Mouse (Mus musculus): ENCODE measurements around the gene Nostrin.

Gene Nostrin

DNA sequence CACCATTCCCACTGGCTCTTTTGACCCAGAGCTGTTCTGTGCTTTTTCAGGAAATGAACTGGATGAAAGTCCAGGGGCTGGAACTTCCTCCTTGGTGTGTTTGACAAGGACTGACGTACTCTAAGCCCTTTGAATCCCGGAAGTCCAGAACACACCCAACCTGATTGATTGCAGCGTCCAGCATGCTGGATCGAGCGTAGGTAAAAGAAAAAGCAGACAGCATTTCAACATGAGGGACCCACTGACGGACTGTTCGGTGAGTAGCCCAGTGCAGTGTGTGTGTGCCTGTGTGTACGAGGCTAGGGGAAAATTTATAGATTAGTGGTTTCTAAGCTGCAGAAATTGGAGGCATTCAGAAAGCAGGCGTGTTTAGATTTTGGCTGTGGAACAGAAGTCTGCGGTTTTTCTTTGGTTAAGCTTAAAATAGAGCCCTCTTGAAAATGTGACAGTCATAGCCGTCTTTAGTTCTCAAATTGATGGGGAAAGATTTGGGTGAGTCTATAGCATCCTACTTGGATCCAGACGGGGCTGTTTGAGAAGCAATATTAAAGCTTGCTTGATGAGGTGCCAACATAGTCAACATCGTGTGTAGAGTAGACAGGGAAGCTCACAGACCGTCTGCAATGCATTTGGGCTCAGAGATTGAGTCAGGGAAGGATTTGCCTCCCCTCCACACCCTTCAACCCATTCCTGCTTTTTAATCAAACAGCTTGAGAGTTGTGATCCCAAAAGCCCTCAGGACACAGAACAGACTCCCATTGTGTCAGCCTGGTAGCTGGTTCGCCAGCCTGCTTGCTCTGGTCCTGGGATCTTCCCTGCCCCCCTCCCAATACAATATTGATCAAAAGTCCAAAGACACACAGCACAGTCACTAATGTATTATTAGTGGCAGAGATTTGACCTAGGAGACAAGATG is at the start of gene Nostrin:
Gene Nostrin, plus strand, starts transcription at position 140 of the 916 bp plus-strand sequence.
- no peak for DNase-seq (ENCODE audit: low read depth, low spot score)

GRCm38 (mm10) chr2:69086505-69087260 is 48.9 kb upstream of the Nostrin start:
- no peak for DNase-seq (ENCODE audit: low read depth, low spot score)

DNA sequence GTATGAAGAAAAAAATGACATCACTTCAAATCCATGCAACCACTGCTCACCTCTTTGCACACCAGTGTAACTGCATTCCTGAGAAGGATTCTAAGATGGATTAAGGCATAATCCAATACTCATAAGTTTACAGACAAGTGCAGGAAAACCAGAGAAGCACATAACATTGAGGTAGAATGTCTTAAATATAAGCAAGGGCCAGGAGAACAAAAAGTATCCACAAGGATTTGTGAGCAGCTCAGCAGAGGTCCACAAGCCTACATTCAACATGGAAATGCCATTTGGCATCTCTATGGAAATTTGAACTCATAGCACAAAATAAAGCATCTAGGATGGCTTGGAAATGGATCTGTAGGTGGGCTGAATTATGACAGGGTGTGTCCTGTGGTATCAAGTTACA is 39.8 kb upstream of the Nostrin start:
- no peak for DNase-seq (ENCODE audit: low read depth, low spot score)

DNA sequence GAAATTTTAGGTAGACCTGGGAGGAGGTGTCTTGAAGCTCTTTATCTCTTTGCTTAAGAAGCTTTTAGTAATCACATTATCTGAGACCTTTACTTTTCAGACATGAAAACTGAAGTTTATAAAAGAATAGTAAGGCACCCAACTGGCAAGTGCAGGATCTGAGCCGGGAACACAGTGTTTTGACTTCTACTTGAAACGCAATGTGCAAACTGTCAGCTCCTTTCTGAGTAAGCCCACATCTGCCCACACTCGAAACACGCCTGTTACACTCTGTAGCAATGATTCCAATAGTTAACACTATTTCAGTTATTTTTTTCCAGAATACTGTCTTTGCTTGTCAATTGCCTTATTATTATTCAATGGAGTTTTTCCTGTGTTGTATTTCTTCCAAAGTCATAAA is 38.8 kb upstream of the Nostrin start:
- no peak for DNase-seq (ENCODE audit: low read depth, low spot score)

- DNase-seq (ENCODE audit: low read depth, low spot score), result no peak
These were observed 38.1 kb upstream of the Nostrin start for GRCm38 (mm10) chr2:69097526-69097925.

GRCm38 (mm10) chr2:69098701-69099100 is 36.9 kb upstream of the Nostrin start:
- no peak for DNase-seq (ENCODE audit: low read depth, low spot score)

GRCm38 (mm10) chr2:69099147-69099546 is 36.5 kb upstream of the Nostrin start:
- DNase-seq (ENCODE audit: low read depth, low spot score), result no peak

- DNase-seq (ENCODE audit: low read depth, low spot score), result peak; percentile 14
These were observed 34.9 kb upstream of the Nostrin start for GRCm38 (mm10) chr2:69100706-69101105.

GRCm38 (mm10) chr2:69103526-69103925 is 32.1 kb upstream of the Nostrin start:
- no peak for DNase-seq (ENCODE audit: low read depth, low spot score)

DNA sequence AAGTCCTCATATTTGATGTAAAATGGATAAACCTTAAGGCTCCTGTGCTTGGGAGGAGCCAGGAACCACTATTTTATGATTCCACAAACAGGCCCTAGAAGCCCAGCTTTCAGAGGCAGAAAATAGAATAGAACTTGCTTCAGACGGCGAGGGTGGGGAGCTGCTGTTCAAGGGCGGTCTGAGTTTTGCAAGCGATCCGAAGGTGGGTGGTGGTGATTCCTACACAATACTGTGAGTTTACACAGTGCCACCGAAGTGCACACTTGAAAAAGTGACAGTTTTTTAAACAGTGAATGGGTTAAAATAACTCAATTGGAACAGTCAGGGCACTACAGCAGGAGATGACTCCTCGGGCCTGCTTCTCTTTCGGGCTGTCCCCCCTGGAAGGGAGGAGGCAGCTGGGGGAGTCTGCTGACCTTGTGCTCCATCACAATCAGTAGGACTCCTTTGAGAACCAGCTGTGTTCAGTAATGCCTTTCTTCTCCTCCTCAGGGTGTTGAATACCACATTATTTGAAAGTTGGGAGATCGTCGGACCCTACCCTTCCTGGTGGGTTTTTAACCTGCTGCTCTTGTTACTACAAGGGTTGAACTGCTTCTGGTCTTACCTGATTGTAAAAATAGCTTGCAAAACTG is 31.0 kb upstream of the Nostrin start:
- no peak for DNase-seq (ENCODE audit: low read depth, low spot score)

DNA sequence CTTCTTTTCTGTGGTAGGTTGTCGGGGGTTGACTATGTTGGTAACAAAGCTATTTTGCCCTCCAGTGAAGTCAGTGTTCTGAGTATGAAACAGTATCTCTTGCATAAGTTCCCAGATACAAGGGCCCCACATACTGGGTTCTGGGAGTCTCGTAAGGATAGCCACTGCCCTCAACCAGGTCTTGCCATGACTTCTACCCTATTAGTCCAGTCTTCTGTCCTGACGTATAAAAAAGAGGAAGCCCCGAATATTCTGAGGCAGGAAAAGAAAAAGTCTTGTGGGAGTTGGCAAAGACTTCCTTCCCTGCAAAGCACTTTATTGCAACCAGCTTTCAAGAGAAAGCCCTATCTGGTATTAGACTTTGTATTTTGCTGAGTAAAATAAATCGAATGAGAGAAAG is 26.4 kb upstream of the Nostrin start:
- no peak for DNase-seq (ENCODE audit: low read depth, low spot score)

GRCm38 (mm10) chr2:69109710-69110109 is 25.9 kb upstream of the Nostrin start:
- DNase-seq (ENCODE audit: low read depth, low spot score), result no peak

DNA sequence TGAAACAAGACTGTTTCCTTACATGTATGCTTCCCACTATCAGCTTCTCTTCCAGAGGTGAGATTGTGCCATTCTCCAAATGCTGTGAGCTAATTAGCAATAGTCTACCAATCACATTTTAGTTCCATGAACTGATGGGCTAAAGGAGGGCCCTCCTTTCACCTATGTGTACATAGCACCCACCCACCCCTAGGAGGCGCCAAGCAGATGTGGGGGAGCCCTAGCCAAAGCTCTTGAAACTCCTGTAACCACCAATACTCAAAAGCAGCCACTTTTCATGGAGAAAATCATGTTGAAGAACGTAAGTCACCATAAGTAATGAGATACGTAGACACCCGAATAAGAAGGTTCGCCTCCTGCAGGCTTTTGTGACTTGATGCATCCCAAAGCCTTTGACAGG is 23.0 kb upstream of the Nostrin start:
- no peak for DNase-seq (ENCODE audit: low read depth, low spot score)

DNA sequence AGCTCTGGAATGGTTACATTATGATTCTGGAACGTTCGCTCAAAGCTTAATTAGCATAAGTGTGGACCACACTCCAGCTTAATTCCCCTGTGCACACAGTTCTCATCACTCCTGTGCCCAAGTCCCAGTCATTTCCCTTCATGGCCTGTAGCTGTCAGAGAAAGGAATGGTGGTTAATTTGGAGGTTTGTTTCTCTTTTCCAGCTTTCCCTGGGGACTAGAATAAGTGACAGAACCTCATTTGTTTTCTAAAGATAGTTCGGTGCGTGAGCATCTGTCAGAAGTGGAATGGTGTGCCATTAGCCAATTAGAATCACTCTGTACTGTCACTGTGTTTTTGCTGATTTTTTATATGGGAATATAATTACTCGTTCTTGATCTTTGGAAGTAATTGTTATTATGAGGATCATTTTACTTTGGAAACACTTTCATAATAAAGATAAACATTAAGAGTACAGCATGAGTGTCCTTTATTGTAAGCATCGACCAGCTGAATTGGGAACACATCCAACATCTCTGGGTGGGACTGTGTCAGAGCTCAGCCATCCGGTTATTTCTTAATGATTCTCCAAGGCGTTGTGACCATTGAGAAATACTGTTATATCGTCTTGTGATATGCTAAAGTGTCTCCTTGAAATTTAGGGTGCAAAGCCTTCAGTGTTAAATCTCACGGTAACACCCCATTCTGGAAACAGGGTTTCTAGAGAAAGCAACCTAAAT is 21.6 kb upstream of the Nostrin start:
- no peak for DNase-seq (ENCODE audit: low read depth, low spot score)

GRCm38 (mm10) chr2:69115921-69116320 is 19.7 kb upstream of the Nostrin start:
- no peak for DNase-seq (ENCODE audit: low read depth, low spot score)

DNA sequence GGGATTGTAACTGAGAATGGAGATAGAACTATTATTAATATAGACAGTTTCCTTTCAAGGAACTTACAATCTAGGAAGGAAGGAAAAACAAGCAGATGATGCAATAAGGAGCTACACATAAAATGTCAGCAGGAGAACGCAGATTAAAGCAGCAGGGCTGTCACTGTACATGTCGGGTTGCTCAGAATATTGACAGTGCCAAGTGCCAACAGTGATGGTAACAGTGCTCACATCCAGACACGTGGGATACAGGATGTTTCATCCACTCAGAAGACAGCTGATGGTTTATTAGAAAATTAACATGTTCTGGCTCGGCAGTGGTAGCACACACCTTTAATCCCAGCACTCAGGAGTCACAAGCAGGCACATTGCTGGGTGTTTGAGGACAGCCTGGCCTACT is 18.8 kb upstream of the Nostrin start:
- no peak for DNase-seq (ENCODE audit: low read depth, low spot score)

GRCm38 (mm10) chr2:69118994-69119393 is 16.6 kb upstream of the Nostrin start:
- DNase-seq (ENCODE audit: low read depth, low spot score), result no peak

GRCm38 (mm10) chr2:69119718-69120117 is 15.9 kb upstream of the Nostrin start:
- DNase-seq (ENCODE audit: low read depth, low spot score), result no peak

DNA sequence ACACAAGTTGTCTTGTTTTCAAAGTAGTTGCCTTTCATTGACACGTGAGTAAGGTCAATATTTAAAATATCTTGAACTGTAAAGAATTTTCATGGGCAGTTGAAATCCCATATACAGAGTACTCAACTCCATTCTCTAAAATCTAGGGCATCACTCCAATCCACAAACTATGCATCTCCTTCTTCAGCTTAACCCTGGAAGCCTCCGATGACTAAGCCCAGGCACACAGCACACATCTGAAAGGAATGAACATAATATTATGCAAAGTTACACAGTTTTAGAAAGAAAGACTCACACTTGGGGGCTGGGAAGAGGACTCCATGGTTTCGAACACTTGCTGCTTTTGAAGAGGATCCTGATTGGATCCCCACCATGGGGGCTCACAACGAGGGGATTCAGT is 13.9 kb upstream of the Nostrin start:
- DNase-seq (ENCODE audit: low read depth, low spot score), result no peak

- no peak for DNase-seq (ENCODE audit: low read depth, low spot score)
These were observed 10.2 kb upstream of the Nostrin start for GRCm38 (mm10) chr2:69125425-69125824.

DNA sequence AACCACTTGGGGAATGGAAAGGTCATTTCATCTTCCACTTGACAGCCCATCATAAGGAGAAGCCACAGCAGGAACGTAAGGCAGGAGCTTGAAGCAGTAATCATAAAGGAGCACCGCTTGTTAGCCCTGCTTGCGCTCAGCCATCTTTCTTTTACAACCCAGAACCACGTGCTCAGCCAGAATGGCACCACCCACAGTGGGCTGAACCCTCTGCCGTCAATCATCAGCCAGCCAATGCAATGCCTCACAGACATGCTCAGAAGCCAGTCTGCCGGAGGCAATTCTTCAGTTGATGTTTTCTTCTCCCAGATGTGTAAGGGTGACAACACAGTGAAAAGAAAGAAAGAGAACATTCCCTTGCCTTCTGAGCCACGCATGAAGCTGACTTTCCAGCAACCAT is 7.3 kb upstream of the Nostrin start:
- DNase-seq (ENCODE audit: low read depth, low spot score), result no peak

All from CD4-positive helper T cell, adult 2 months (primary cell).